8 mouse cellular contexts compared by ENCODE assay signal in the genomic region with DNA sequence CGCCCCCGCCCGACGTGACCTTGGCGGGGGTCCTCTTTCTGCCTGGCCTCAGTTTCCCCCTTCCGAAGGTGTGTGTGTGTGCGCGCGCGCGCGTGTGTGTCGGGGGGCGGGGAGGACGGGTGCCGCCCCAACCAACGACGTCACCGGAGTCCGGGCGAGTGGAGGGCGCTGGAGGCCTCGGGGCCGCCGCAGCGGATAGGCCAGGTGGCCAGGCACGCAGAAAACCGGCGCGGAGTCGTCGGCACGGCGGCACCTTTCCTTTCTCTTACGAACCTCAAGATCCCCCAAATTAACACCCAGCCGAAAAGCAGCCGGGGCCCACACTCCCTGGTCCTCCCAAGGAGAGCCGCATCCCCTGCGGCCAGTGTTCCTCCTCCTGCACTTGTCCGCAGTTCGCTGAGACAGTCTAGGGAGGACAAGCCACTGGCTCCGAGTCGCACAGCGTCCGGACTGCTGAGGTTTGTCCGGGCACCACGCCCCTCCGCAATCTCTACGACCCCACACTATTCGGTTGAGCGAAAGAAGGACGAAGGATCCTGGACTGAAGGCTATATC.
A peak's percentile ranks its signal among the peaks of the same experiment; 100 is the strongest.
DNase-seq lines count a peak whose midpoint lies in the region; ATAC-seq and TF ChIP-seq lines count a peak whose summit lies in the region.

No protein-coding gene starts in this region.

- H3K4me2 ChIP-seq in embryonic facial prominence, embryonic 11.5 days (ENCODE audit: low read depth, low read length) = peak overlapping the region; percentile 92
- H3K4me2 ChIP-seq in kidney, embryonic 15.5 days = peak overlapping the region; percentile 93
- peak overlapping the region; percentile 98 for H3K4me2 ChIP-seq in lung, embryonic 15.5 days

- no peaks in the 10 kb centered on the region for H3K36me3 ChIP-seq in embryonic facial prominence, embryonic 11.5 days (replicated peaks; ENCODE audit: control insufficient read depth, insufficient read depth, low read depth, low read length)
- H3K36me3 ChIP-seq in heart, embryonic 10.5 days = no peaks in the 10 kb centered on the region
- H3K36me3 ChIP-seq in kidney, embryonic 15.5 days = no peaks in the 10 kb centered on the region
- H3K36me3 ChIP-seq in lung, embryonic 15.5 days = no peaks in the 10 kb centered on the region

- peak overlapping the region; percentile 4; the same call in 1 of the 2 replicates for H3K27ac ChIP-seq in embryonic facial prominence, embryonic 11.5 days (replicated peaks; ENCODE audit: low read depth, low read length)
- H3K27ac ChIP-seq in heart, embryonic 10.5 days = peak overlapping the region; percentile 94
- peak overlapping the region; percentile 78 for H3K27ac ChIP-seq in kidney, embryonic 15.5 days
- H3K27ac ChIP-seq in lung, embryonic 15.5 days = peak overlapping the region; percentile 57; the same call in 1 of the 2 replicates
- H3K27ac ChIP-seq in olfactory bulb, adult 2 months (ENCODE audit: insufficient read depth, low read depth, low read length) = no peak overlapping the region

- no peaks in the 10 kb centered on the region for H3K27me3 ChIP-seq in embryonic facial prominence, embryonic 11.5 days (ENCODE audit: control insufficient read depth, insufficient read depth, low read length)
- no peaks in the 10 kb centered on the region; the same call in 1 of the 2 replicates for H3K27me3 ChIP-seq in heart, embryonic 10.5 days (ENCODE audit: insufficient read depth, poor library complexity, severe bottlenecking)
- H3K27me3 ChIP-seq in kidney, embryonic 15.5 days = peaks cover 6% of the 10 kb centered on the region; the same call in 1 of the 2 replicates
- no peaks in the 10 kb centered on the region; the same call in 1 of the 2 replicates for H3K27me3 ChIP-seq in lung, embryonic 15.5 days

- 0 out of 2 replicates have a peak, but pooled peaks have one; percentile 26 for ATAC-seq in embryonic facial prominence, embryonic 11.5 days (replicated peaks; ENCODE audit: insufficient number of reproducible peaks, low FRiP score, low TSS enrichment, low read depth)
- ATAC-seq in kidney, embryonic 15.5 days (replicated peaks; ENCODE audit: low FRiP score) = peak; percentile 55
- ATAC-seq in lung, embryonic 15.5 days (ENCODE audit: borderline replicate concordance, extremely low read depth, low FRiP score, low TSS enrichment) = peak; percentile 60

- WGBS in embryonic facial prominence, embryonic 11.5 days = under 1% methylated on average over 39 of the region's 52 CpGs
- under 1% methylated on average over 52 of the region's 52 CpGs for WGBS in heart, embryonic 10.5 days
- 0% methylated on average over 52 of the region's 52 CpGs for WGBS in kidney, embryonic 15.5 days
- WGBS in lung, embryonic 15.5 days = under 1% methylated on average over 52 of the region's 52 CpGs
- 2% methylated on average over 52 of the region's 52 CpGs for WGBS in olfactory bulb, adult 2 months

- TF ChIP-seq POLR2A in olfactory bulb, adult 2 months (IDR thresholded peaks at IDR 0.05; ENCODE audit: insufficient read depth, low read depth, low read length) = no peak

- H3K4me1 ChIP-seq in embryonic facial prominence, embryonic 11.5 days (ENCODE audit: control insufficient read depth, insufficient read depth, low read length) = no peaks in the 10 kb centered on the region; the same call in 1 of the 2 replicates
- peaks cover 56% of the 10 kb centered on the region for H3K4me1 ChIP-seq in heart, embryonic 10.5 days
- H3K4me1 ChIP-seq in kidney, embryonic 15.5 days = peaks cover 28% of the 10 kb centered on the region
- H3K4me1 ChIP-seq in lung, embryonic 15.5 days = peaks cover 24% of the 10 kb centered on the region
- peaks cover 10% of the 10 kb centered on the region for H3K4me1 ChIP-seq in olfactory bulb, adult 2 months (ENCODE audit: control insufficient read depth, insufficient read depth, low read length)

- no peaks in the 10 kb centered on the region for H3K9me3 ChIP-seq in embryonic facial prominence, embryonic 11.5 days (replicated peaks; ENCODE audit: control insufficient read depth, low read length)
- H3K9me3 ChIP-seq in heart, embryonic 10.5 days = no peaks in the 10 kb centered on the region
- no peaks in the 10 kb centered on the region for H3K9me3 ChIP-seq in kidney, embryonic 15.5 days (replicated peaks)
- no peaks in the 10 kb centered on the region for H3K9me3 ChIP-seq in lung, embryonic 15.5 days

- H3K4me3 ChIP-seq in embryonic facial prominence, embryonic 11.5 days (ENCODE audit: low read depth, low read length) = peak overlapping the region; percentile 82
- H3K4me3 ChIP-seq in heart, embryonic 10.5 days = peak overlapping the region; percentile 86
- peak overlapping the region; percentile 79 for H3K4me3 ChIP-seq in kidney, embryonic 15.5 days (replicated peaks)
- peak overlapping the region; percentile 64 for H3K4me3 ChIP-seq in lung, embryonic 15.5 days
- peak overlapping the region; percentile 78 for H3K4me3 ChIP-seq in olfactory bulb, adult 2 months (ENCODE audit: insufficient read depth, low read depth, low read length)

- peak overlapping the region; percentile 68 for H3K9ac ChIP-seq in embryonic facial prominence, embryonic 11.5 days (replicated peaks; ENCODE audit: low read length)
- peak overlapping the region; percentile 60 for H3K9ac ChIP-seq in kidney, embryonic 15.5 days
- peak overlapping the region; percentile 63 for H3K9ac ChIP-seq in lung, embryonic 15.5 days

- TF ChIP-seq CTCF in olfactory bulb, adult 2 months (IDR thresholded peaks at IDR 0.05; ENCODE audit: insufficient read depth, low read depth, low read length) = no peak

- DNase-seq in 3134 (ENCODE audit: extremely low read depth, insufficient read length, low spot score) = peak; percentile 53
- peak; percentile 72 to 77 for DNase-seq in adrenal gland, adult 18-20 months (ENCODE audit: low spot score in 2 of 2)
- DNase-seq in embryonic facial prominence, embryonic 11.5 days (ENCODE audit: low spot score) = peak; percentile 61
- peak; percentile 87 for DNase-seq in heart, embryonic 10.5 days (ENCODE audit: low spot score)
- peak; percentile 65 for DNase-seq in urinary bladder, postnatal 25 days (ENCODE audit: low spot score)
